ENCODE assay signal across 1 mouse cellular context in the genomic region with DNA sequence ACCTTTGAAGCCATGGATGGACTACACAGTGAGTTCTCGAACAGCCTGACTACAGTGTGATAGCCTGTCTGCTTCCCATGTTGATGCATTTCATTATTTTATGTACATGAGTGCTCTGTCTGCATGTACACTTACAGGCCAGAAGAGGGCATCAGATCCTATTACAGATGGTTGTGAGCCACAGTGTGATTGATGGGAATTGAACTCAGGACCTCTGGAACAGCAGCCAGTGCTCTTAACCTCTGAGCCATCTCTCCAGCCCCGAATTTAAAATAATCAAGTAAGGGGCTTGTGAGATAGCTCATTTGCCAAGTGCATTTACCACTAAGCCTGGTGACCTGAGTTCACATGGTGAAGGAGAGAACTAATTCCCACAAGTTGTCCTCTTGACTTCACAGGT.
TF ChIP-seq lines count a peak whose summit lies in the region.

No protein-coding gene starts in this region.

TF ChIP-seq in MEL, 35 proteins besides CTCF, POLR2A, EP300 and RAD21:
- TF ChIP-seq GATA1 (IDR thresholded peaks at IDR 0.05; ENCODE audit: low read depth, low read length) (0 out of 2 replicates have a peak, but pooled peaks have one; percentile 4), SMC3 (IDR thresholded peaks at IDR 0.05; ENCODE audit: low read depth, low read length) (peak; percentile 79), TBP (IDR thresholded peaks at IDR 0.05; ENCODE audit: low read depth, low read length) (peak; percentile 93), ZC3H11A (IDR thresholded peaks at IDR 0.05; ENCODE audit: low read depth, low read length) (peak; percentile 30; the same call in 1 of the 2 replicates), POLR2AphosphoS5 (IDR thresholded peaks at IDR 0.05; ENCODE audit: borderline replicate concordance, low read depth, low read length) (no peak), ELF1 (IDR thresholded peaks at IDR 0.05; ENCODE audit: low read depth, low read length) (no peak), HCFC1 (IDR thresholded peaks at IDR 0.05; ENCODE audit: low read depth, low read length) (0 out of 2 replicates have a peak, but pooled peaks have one; percentile 37)
